In the genomic region with DNA sequence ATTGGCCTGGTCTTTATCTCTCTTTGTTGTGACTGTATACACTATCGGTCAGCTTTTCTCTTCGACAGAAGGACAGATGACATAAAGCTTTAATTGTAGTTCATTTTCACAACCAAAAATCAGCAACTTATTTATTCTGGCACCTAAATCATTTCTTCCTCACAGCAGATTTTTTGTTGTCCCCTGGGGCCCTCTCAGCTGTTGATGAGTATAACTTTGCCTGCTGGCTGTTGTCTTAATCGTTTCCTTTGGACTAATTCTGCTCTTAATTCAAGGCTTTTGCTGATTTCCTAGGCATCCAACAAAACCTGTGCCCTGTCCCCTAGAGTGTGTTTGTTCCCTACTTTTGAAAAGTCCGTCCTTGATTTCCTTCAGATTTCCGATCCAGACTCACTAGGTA, we compare ENCODE assay signal across 32 mouse cellular contexts. TPM values are rescaled to one million over a fixed set of nuclear protein-coding genes. Genes with fewer than 3 reads are reported as not detected.
DNase-seq lines count a peak whose midpoint lies in the region; ATAC-seq and TF ChIP-seq lines count a peak whose summit lies in the region.
"Had no signal": no experiment of that assay in that cellular context is flagged by ENCODE, and none has a peak within 500 bp of the region (broad histone marks: within the 10 kb centered on the region; RNA-seq: fewer than 3 reads in every experiment).

No protein-coding gene starts in this region.

- peak overlapping the region; percentile 36 for H3K27ac ChIP-seq in heart, adult 2 months
- no peak overlapping the region for H3K27ac ChIP-seq in heart, embryonic 10.5 days
- no peak overlapping the region for H3K27ac ChIP-seq in kidney, embryonic 15.5 days
- H3K27ac ChIP-seq: embryonic facial prominence, embryonic 10.5 days; embryonic facial prominence, embryonic 15.5 days; forebrain, embryonic 12.5 days; hindbrain, embryonic 12.5 days; kidney, postnatal 0 days; layer of hippocampus, adult 2 months; limb, embryonic 15.5 days; liver, embryonic 14.5 days; macrophage; midbrain, embryonic 15.5 days; neural tube, embryonic 12.5 days; stomach, postnatal 0 days had no signal

- H3K36me3 ChIP-seq in heart, adult 2 months (ENCODE audit: control insufficient read depth, insufficient read depth, low read length): peaks cover 37% of the 10 kb centered on the region
- no peaks in the 10 kb centered on the region for H3K36me3 ChIP-seq in heart, embryonic 10.5 days
- H3K36me3 ChIP-seq in kidney, embryonic 15.5 days: 0 out of 2 replicates have a peak, but pooled peaks cover 4% of the 10 kb centered on the region
- H3K36me3 ChIP-seq: embryonic facial prominence, embryonic 15.5 days; limb, embryonic 15.5 days; midbrain, embryonic 15.5 days; neural tube, embryonic 12.5 days had no signal

- H3K4me2 ChIP-seq in kidney, embryonic 15.5 days: no peak overlapping the region
- H3K4me2 ChIP-seq: embryonic facial prominence, embryonic 15.5 days; forebrain, embryonic 12.5 days; limb, embryonic 15.5 days had no signal

- WGBS in heart, adult 2 months: 42% methylated on average over 5 of the region's 5 CpGs
- WGBS in heart, embryonic 10.5 days: 80% methylated on average over 5 of the region's 5 CpGs
- WGBS in kidney, embryonic 15.5 days: 82% methylated on average over 5 of the region's 5 CpGs

- no peak for ATAC-seq in kidney, embryonic 15.5 days (replicated peaks; ENCODE audit: low FRiP score)
- no peak for ATAC-seq in megakaryocyte, adult 5-6 weeks (ENCODE audit: poor library complexity, severe bottlenecking)
- ATAC-seq: activated CD4-positive, CD25-positive, alpha-beta regulatory T cell, adult 4 months; forebrain, postnatal 0 days; intestine, postnatal 0 days; midbrain, embryonic 15.5 days had no signal

- no peak for TF ChIP-seq POLR2A in heart, adult 2 months (IDR thresholded peaks at IDR 0.05; ENCODE audit: insufficient read depth, low read depth, low read length)

- TF ChIP-seq EP300 in heart, adult 2 months (IDR thresholded peaks at IDR 0.05; ENCODE audit: insufficient read depth, low read depth, low read length): no peak

- intact Hi-C loops in heart, adult 2 months (cut with DNase I): loop anchor here (10.0 kb wide), 2 partner anchors 993 to 1783 kb away; partner anchors contain the start of gene Rsu1

- H3K4me3 ChIP-seq in heart, adult 2 months: no peak overlapping the region
- no peak overlapping the region for H3K4me3 ChIP-seq in heart, embryonic 10.5 days
- no peak overlapping the region for H3K4me3 ChIP-seq in kidney, embryonic 15.5 days (replicated peaks)
- H3K4me3 ChIP-seq: embryonic facial prominence, embryonic 15.5 days; forebrain, embryonic 12.5 days; hindbrain, embryonic 12.5 days; layer of hippocampus, adult 2 months; limb, embryonic 15.5 days; neural tube, embryonic 12.5 days had no signal

- no peak for TF ChIP-seq CTCF in heart, adult 2 months (IDR thresholded peaks at IDR 0.05)

- peak; percentile 24 for DNase-seq in gastrocnemius, adult 18-20 months (ENCODE audit: low spot score)
- DNase-seq in gastrocnemius, adult 8-10 months (ENCODE audit: low spot score in 2 of 2): no peak
- DNase-seq in heart, adult 2 months: peak; percentile 49 to 50
- DNase-seq in heart, embryonic 10.5 days (ENCODE audit: low spot score): no peak
- peak; percentile 20 for DNase-seq in kidney, postnatal 14 days
- DNase-seq in adipocyte (ENCODE audit: low spot score): peak; percentile 24
- DNase-seq: adrenal gland, adult 8-10 months; cerebellum, adult 8-10 months; cerebellum, postnatal 25 days; forebrain, postnatal 0 days; lung, adult 2 months; lung, postnatal 10 days; right cerebral cortex, postnatal 4 days; thymus, adult 18-20 months; thymus, postnatal 25 days had no signal

- no peak overlapping the region for H3K9ac ChIP-seq in heart, adult 2 months (ENCODE audit: low read depth, low read length)
- H3K9ac ChIP-seq in kidney, embryonic 15.5 days: no peak overlapping the region
- H3K9ac ChIP-seq: embryonic facial prominence, embryonic 15.5 days; forebrain, embryonic 12.5 days; forebrain, postnatal 0 days; hindbrain, embryonic 12.5 days; limb, embryonic 15.5 days; liver, embryonic 14.5 days; midbrain, embryonic 15.5 days; neural tube, embryonic 12.5 days had no signal

- peaks cover 11% of the 10 kb centered on the region for H3K4me1 ChIP-seq in heart, adult 2 months (ENCODE audit: control insufficient read depth, insufficient read depth, low read length)
- peaks cover 16% of the 10 kb centered on the region for H3K4me1 ChIP-seq in heart, embryonic 10.5 days
- peaks cover 21% of the 10 kb centered on the region for H3K4me1 ChIP-seq in kidney, embryonic 15.5 days

- no peaks in the 10 kb centered on the region for H3K9me3 ChIP-seq in heart, embryonic 10.5 days
- H3K9me3 ChIP-seq in kidney, embryonic 15.5 days (replicated peaks): no peaks in the 10 kb centered on the region
- H3K9me3 ChIP-seq: embryonic facial prominence, embryonic 10.5 days; embryonic facial prominence, embryonic 15.5 days; forebrain, embryonic 12.5 days; hindbrain, embryonic 12.5 days; limb, embryonic 15.5 days; midbrain, embryonic 15.5 days; neural tube, embryonic 12.5 days had no signal

- H3K27me3 ChIP-seq in heart, adult 2 months (ENCODE audit: control insufficient read depth, insufficient read depth, low read length): no peaks in the 10 kb centered on the region
- no peaks in the 10 kb centered on the region for H3K27me3 ChIP-seq in heart, embryonic 10.5 days (ENCODE audit: insufficient read depth, poor library complexity, severe bottlenecking)
- no peaks in the 10 kb centered on the region for H3K27me3 ChIP-seq in kidney, embryonic 15.5 days
- H3K27me3 ChIP-seq: CH12.LX; embryonic facial prominence, embryonic 15.5 days; forebrain, embryonic 12.5 days; hindbrain, embryonic 12.5 days; limb, embryonic 15.5 days; midbrain, embryonic 15.5 days; neural tube, embryonic 12.5 days had no signal

- H3K79me2 ChIP-seq in heart, adult 2 months (replicated peaks; ENCODE audit: control insufficient read depth, insufficient read depth, low read length): no peaks in the 10 kb centered on the region; the same call in 1 of the 2 replicates

RNA-seq across cellular contexts. Expression of gene Nsun6, which starts 3.4 kb away (rescaled TPM):
- 1 to 10 TPM; 2.5 to 3.3 TPM for total RNA-seq in gastrocnemius, adult 18-20 months (2021)
- 1 to 10 TPM; 1.8 to 2.8 (median 1.9) TPM for total RNA-seq in gastrocnemius, adult 8-10 months (2022)
- total RNA-seq in heart, adult 2 months (2021): 1 to 10 TPM; 4.3 to 4.5 TPM
- 0.94 and 2.2 TPM in 2 replicates for polyA plus RNA-seq in heart, adult 2 months (2012; rRNA removed)
- 6.5 and 8.3 TPM in 2 replicates for polyA plus RNA-seq in heart, embryonic 10.5 days (2016; fragmentation: Nextera tagmentation; extraction: Ambion mirVana)
- 12.0 and 12.3 TPM in 2 replicates for polyA plus RNA-seq in kidney, embryonic 15.5 days (2015; fragmentation: Nextera tagmentation; extraction: Ambion mirVana)
- 6.5 and 6.7 TPM in 2 replicates for total RNA-seq in megakaryocyte, adult 5-6 weeks (2015)
- 9.6 and 11.4 TPM in 2 replicates for total RNA-seq in megakaryocyte, adult 5-6 weeks (2017)

RNA-seq across cellular contexts. Expression of gene Arl5b, which starts 9.0 kb away (rescaled TPM):
- total RNA-seq in gastrocnemius, adult 18-20 months (2021): 10 to 100 TPM; 17.7 to 21.3 TPM
- 10 to 100 TPM; 17.1 to 20.0 (median 19.5) TPM for total RNA-seq in gastrocnemius, adult 8-10 months (2022)
- 10 to 100 TPM; 26.5 to 26.7 TPM for total RNA-seq in heart, adult 2 months (2021)
- polyA plus RNA-seq in heart, adult 2 months (2012; rRNA removed): 6.5 and 15.1 TPM in 2 replicates
- polyA plus RNA-seq in heart, embryonic 10.5 days (2016; fragmentation: Nextera tagmentation; extraction: Ambion mirVana): 23.7 and 32.8 TPM in 2 replicates
- 30.8 and 31.5 TPM in 2 replicates for polyA plus RNA-seq in kidney, embryonic 15.5 days (2015; fragmentation: Nextera tagmentation; extraction: Ambion mirVana)
- 22.3 and 22.4 TPM in 2 replicates for total RNA-seq in megakaryocyte, adult 5-6 weeks (2015)
- total RNA-seq in megakaryocyte, adult 5-6 weeks (2017): 7.6 and 8.8 TPM in 2 replicates

Comparison
In these comparisons a context has a peak if more than half of its experiments do, and no peak if none do; other contexts are left out.
1. DNase-seq: peak in gastrocnemius, adult 18-20 months (single experiment), heart, adult 2 months (2 of 2), kidney, postnatal 14 days (single experiment) and adipocyte (single experiment); none in gastrocnemius, adult 8-10 months (0 of 2) and heart, embryonic 10.5 days (single experiment).